In genomic region chr7:67801022-67801421, GRCm38 (mm10) we compare ENCODE assay signal across 30 mouse cellular contexts. TPM values are rescaled to one million over a fixed set of nuclear protein-coding genes. Genes with fewer than 3 reads are reported as not detected.
"Had no signal": no experiment of that assay in that cellular context is flagged by ENCODE, and none has a peak within 500 bp of the region (broad histone marks: within the 10 kb centered on the region; RNA-seq: fewer than 3 reads in every experiment).

No protein-coding gene starts in this region.

- H3K27ac ChIP-seq: heart, embryonic 13.5 days; heart, embryonic 15.5 days; hindbrain, embryonic 10.5 days; hindbrain, embryonic 12.5 days; hindbrain, embryonic 13.5 days; hindbrain, embryonic 14.5 days; hindbrain, embryonic 15.5 days; hindbrain, postnatal 0 days; intestine, embryonic 15.5 days; kidney, embryonic 15.5 days; kidney, postnatal 0 days; layer of hippocampus, adult 2 months; left cerebral cortex, adult 2 months had no signal

- DNase-seq: heart, postnatal 10 days; heart, postnatal 36 days; heart, postnatal 4 days; kidney, adult 11 months; kidney, adult 18-20 months; kidney, adult 2 months; kidney, adult 8-10 months; kidney, adult 9 months; kidney, postnatal 10 days; kidney, postnatal 14 days; kidney, postnatal 25 days; kidney, postnatal 36 days; kidney, postnatal 4 days; layer of hippocampus, adult 9-11 months; layer of hippocampus, postnatal 36 days had no signal

- H3K4me3 ChIP-seq: heart, embryonic 12.5 days; heart, embryonic 13.5 days; heart, embryonic 15.5 days; hindbrain, embryonic 10.5 days; hindbrain, embryonic 12.5 days; hindbrain, embryonic 13.5 days; hindbrain, embryonic 15.5 days; intestine, embryonic 15.5 days; kidney, embryonic 15.5 days; layer of hippocampus, adult 2 months; left cerebral cortex, adult 2 months had no signal

- H3K27me3 ChIP-seq: heart, embryonic 12.5 days; heart, embryonic 13.5 days; heart, embryonic 15.5 days; hindbrain, embryonic 15.5 days; intestine, embryonic 15.5 days had no signal

RNA-seq across cellular contexts. Expression of gene Synm, which starts 41.5 kb away (rescaled TPM):
- polyA plus RNA-seq: inflammation-experienced regulatory T-cells, adult 6 months had no signal
